Mouse (Mus musculus): ENCODE data around the gene Dmbt1. TPM values are rescaled to one million over a fixed set of nuclear protein-coding genes. Genes with fewer than 3 reads are reported as not detected.
"Not testable (repeated sequence)": the region's sequence is repeated elsewhere in the genome, so short reads cannot be mapped to it uniquely, and the experiment has no call there.

Gene Dmbt1
- polyA plus RNA-seq, 1 experiment from 2014 or later, result not detected

DNA sequence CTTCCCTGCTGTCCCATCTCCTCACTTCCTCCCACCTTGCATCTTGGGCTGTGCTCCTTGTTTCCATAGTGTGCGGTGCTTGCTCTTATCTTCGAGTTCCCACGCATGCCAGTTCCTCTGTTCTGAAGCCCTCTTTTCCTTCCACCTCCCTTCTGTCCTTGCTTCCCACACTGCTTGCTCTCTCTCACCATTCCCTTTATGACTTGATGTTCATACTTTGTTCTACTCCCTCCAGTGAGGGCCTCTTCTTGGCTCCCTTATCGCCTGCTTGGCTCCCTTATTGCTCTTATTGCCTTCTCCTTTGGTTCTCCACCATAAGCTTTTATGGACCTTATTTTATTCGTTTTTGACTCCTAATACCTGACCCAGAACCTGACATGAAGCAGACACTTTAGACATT lies 22.7 kb upstream of the Dmbt1 start:
- Histone ChIP-seq H3K27me3 (ENCODE audit: low read depth, poor library complexity, severe bottlenecking) (no peaks in the 10 kb centered on the region), H3K4me3 (no peak overlapping the region), H3K27ac (replicated peaks) (no peak overlapping the region), H3K4me1 (no peaks in the 10 kb centered on the region), H3K36me3 (no peaks in the 10 kb centered on the region), H3K9me3 (replicated peaks) (peaks cover 27% of the 10 kb centered on the region)
- DNase-seq (ENCODE audit: low spot score), result no peak
- 88% methylated on average over 5 of the region's 5 CpGs for WGBS

DNA sequence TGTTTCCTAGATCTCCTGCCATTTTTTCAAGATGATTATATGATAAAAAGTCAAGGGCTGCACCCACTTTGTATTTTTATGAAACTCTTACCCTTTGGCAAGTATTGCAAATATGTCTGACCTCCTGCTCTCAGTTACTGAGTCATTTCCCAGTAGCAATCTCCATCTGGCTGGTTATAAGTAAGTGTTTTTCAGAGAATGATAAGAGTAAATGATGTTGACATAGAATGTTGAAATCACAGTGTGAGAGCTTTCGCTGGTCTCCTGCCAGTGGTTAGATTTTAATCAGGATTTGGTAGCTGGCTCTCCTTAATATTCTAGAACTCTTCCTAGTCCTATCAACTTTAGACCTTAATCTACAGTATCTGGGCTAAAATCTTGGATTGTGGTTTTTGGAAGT lies 20.0 kb upstream of the Dmbt1 start:
- Histone ChIP-seq H3K27me3 (ENCODE audit: low read depth, poor library complexity, severe bottlenecking) (no peaks in the 10 kb centered on the region), H3K4me1 (no peaks in the 10 kb centered on the region), H3K4me3 (no peak overlapping the region), H3K9me3 (replicated peaks) (peaks cover 11% of the 10 kb centered on the region; the same call in 1 of the 2 replicates), H3K36me3 (no peaks in the 10 kb centered on the region), H3K27ac (replicated peaks) (no peak overlapping the region)
- 82% methylated on average over 1 of the region's 1 CpGs for WGBS
- DNase-seq (ENCODE audit: low spot score), result no peak

DNA sequence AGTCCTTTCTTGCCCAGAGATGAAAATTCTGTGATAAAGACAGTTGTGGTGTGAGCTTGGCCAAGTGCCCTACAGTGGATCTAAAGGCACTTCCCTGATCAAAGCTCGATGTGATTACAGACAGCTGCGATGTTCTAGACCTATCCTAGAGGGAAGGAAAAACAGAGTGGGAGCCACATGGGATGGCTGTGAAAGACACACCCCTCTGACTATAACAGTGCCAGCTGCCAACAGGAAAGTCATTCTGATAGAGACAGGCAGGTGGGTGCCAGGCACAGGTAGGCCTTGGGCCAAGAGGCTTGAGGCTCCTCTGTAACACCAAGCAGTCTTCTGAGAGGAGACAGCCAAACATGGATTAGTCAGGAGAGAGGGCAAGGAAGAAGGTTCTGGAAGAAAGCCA lies 12.7 kb upstream of the Dmbt1 start:
- H3K27me3 ChIP-seq (ENCODE audit: low read depth, poor library complexity, severe bottlenecking), result 0 out of 2 replicates have a peak, but pooled peaks cover 4% of the 10 kb centered on the region
- no peak for DNase-seq (ENCODE audit: low spot score)
- no peaks in the 10 kb centered on the region for H3K36me3 ChIP-seq
- peaks cover 5% of the 10 kb centered on the region; the same call in 1 of the 2 replicates for H3K9me3 ChIP-seq (replicated peaks)
- no peak overlapping the region for H3K4me3 ChIP-seq
- H3K4me1 ChIP-seq, result no peaks in the 10 kb centered on the region
- WGBS, result 96% methylated on average over 2 of the region's 2 CpGs
- no peak overlapping the region for H3K27ac ChIP-seq (replicated peaks)

DNA sequence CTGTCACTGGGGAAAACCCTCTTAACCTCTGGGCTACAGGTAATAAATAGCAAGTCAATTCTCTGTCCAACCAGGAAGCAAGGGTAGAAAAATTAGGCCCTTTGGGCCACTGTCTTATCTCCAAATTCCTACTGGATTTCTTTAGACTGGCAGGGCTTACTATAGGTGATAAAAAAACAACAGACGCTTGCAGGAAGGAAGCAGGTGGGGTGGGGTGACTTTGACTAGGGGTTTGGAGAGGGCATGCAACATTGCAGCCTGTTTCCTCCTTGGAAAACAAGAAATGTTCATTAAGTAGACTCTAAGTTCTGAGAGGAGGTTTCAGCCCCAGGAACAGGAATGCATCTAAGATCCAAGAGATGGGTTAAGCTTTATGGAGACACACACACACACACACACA lies 7.0 kb upstream of the Dmbt1 start:
- Histone ChIP-seq H3K36me3 (no peaks in the 10 kb centered on the region), H3K9me3 (replicated peaks) (no peaks in the 10 kb centered on the region), H3K4me1 (peaks cover 16% of the 10 kb centered on the region), H3K27ac (replicated peaks) (no peak overlapping the region), H3K27me3 (ENCODE audit: low read depth, poor library complexity, severe bottlenecking) (peaks cover 26% of the 10 kb centered on the region; the same call in 1 of the 2 replicates), H3K4me3 (no peak overlapping the region)
- 76% methylated on average over 1 of the region's 1 CpGs for WGBS
- no peak for DNase-seq (ENCODE audit: low spot score)

DNA sequence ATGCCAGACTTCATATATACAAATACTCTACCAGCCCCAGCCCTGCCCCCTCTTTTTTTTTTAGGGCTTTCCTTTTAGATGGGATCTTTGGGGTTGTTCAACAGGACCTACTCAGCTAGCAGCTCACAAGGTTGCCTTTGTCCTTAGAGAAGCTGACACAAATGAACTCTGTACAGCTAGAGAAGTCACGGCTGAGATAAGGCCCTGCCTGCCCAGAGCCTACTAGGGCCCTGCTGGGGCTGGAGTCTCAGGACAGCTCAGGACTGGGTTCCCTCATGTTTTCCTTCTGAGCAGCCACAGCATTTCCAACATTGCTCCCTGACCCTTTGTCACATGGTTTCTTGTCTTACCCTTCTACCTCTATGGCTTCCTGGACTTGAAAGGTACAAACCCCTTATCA lies 4.3 kb upstream of the Dmbt1 start:
- H3K4me1 ChIP-seq, result peaks cover 16% of the 10 kb centered on the region
- DNase-seq (ENCODE audit: low spot score), result no peak
- H3K27ac ChIP-seq (replicated peaks), result no peak overlapping the region
- H3K36me3 ChIP-seq, result no peaks in the 10 kb centered on the region
- no peaks in the 10 kb centered on the region for H3K9me3 ChIP-seq (replicated peaks)
- peaks cover 26% of the 10 kb centered on the region; the same call in 1 of the 2 replicates for H3K27me3 ChIP-seq (ENCODE audit: low read depth, poor library complexity, severe bottlenecking)
- 81% methylated on average over 1 of the region's 1 CpGs for WGBS
- H3K4me3 ChIP-seq, result no peak overlapping the region

DNA sequence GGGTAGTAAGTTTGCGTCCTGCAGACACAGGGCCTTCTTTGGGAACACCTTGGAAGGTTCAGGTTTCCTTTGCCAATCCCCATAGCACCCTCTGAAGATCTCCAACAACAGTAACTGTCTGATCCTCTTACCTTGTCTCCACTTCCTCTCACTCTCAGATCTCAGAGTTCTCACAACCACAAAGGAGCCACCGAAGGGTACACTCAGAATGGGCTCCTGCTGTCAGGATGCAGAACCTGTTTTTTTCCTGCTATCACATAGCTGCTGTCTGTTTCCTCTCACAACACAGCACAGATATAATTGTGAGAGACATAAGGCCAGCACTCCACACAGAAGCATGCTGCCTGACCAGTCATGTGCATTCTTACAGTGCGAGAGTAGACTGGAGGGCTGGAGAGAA lies 4.5 kb downstream of the Dmbt1 start:
- Histone ChIP-seq H3K27ac (replicated peaks) (no peak overlapping the region), H3K27me3 (ENCODE audit: low read depth, poor library complexity, severe bottlenecking) (no peaks in the 10 kb centered on the region), H3K4me3 (no peak overlapping the region), H3K36me3 (no peaks in the 10 kb centered on the region), H3K9me3 (replicated peaks) (no peaks in the 10 kb centered on the region), H3K4me1 (peaks cover 9% of the 10 kb centered on the region)
- 85% methylated on average over 3 of the region's 3 CpGs for WGBS
- DNase-seq (ENCODE audit: low spot score), result no peak

DNA sequence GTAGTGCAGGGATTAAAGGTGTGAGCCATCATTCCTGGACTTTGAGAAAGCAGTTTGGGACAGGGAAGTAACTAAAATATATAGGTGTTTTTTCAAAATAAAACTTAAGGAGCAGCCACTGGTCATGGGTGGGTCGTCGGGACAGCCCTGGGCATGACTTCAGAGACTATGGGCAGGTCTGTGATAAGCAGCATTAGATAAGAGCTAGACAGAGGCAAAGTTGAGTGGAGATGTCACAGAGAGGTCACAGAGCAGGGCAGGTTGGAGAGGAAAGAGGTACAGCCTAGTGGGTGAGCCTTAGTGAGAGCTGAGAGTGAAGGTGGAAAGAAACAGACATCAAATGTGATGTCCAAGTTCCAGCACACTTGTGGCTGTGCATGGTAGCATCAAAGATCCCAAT lies 5.2 kb downstream of the Dmbt1 start:
- H3K36me3 ChIP-seq, result no peaks in the 10 kb centered on the region
- no peaks in the 10 kb centered on the region for H3K27me3 ChIP-seq (ENCODE audit: low read depth, poor library complexity, severe bottlenecking)
- DNase-seq (ENCODE audit: low spot score), result no peak
- H3K9me3 ChIP-seq (replicated peaks), result no peaks in the 10 kb centered on the region
- peaks cover 9% of the 10 kb centered on the region for H3K4me1 ChIP-seq
- no peak overlapping the region for H3K27ac ChIP-seq (replicated peaks)
- no peak overlapping the region for H3K4me3 ChIP-seq
- WGBS, result 92% methylated on average over 2 of the region's 2 CpGs

DNA sequence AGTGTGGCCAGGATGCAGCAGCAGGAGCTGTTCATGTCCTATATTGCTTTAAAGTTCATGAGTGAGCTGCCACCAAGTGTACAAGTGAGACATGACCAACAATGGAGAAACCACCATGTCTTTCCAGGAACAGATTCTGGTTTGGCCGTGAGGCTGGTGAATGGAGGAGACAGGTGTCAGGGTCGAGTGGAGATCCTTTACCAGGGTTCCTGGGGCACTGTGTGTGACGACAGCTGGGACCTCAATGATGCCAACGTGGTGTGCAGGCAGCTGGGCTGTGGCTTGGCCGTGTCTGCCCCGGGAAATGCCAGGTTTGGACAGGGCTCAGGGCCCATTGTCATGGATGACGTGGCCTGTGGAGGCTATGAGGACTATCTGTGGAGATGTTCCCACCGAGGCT lies 8.9 kb downstream of the Dmbt1 start:
- H3K36me3 ChIP-seq; H3K27ac ChIP-seq (replicated peaks); H3K27me3 ChIP-seq (ENCODE audit: low read depth, poor library complexity, severe bottlenecking); H3K9me3 ChIP-seq (replicated peaks); DNase-seq (ENCODE audit: low spot score); H3K4me1 ChIP-seq; H3K4me3 ChIP-seq: not testable (repeated sequence)
- 87% methylated on average over 8 of the region's 8 CpGs for WGBS

DNA sequence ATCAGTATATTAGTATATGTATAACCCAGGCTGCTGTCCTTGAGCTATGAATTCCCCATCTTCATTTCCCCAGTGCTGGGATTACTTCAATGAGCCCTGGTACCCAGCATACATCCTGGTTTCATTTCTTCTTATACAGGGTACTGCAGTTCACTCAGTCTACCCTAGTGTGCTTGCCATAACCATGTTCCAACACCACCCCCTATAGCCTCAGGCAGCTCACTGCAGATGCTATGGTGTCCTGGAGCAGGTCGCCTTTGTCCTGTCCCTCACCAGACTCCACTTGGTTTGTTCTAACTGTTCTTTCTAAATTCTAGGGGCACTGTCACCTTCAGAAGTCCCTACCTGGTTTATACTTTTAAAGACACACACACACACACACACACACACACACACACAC lies 10.8 kb downstream of the Dmbt1 start:
- Histone ChIP-seq H3K9me3 (replicated peaks) (no peaks in the 10 kb centered on the region), H3K27ac (replicated peaks) (no peak overlapping the region), H3K36me3 (no peaks in the 10 kb centered on the region), H3K4me3 (no peak overlapping the region), H3K27me3 (ENCODE audit: low read depth, poor library complexity, severe bottlenecking) (no peaks in the 10 kb centered on the region), H3K4me1 (no peaks in the 10 kb centered on the region)
- 62% methylated on average over 1 of the region's 1 CpGs for WGBS
- no peak for DNase-seq (ENCODE audit: low spot score)

DNA sequence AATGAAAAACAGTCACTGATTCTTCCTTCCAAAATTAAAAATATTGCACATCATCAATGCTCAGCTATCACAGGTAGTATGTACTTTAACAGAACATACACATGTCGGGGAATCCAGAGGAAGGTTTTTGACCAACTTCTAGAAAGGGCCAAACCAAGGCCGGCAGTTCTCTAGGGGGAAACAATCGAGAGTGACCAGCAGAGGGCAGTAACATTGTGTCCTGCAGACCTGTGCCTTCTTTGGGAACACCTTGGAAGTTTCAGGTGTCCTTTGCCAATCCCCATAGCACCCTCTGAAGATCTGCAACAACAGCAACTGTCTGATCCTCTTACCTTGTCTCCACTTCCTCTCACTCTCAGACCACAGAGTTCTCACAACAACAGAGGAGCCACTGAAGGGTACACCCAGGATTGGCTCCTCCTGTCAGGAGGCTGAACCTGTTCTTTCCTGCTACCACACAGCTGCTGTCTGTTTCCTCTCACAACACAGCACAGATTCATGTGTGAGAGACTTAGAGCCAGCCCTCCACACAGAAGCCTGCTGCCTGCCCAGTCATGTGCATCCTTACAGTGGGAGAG lies 13.5 kb downstream of the Dmbt1 start:
- H3K9me3 ChIP-seq (replicated peaks); H3K4me1 ChIP-seq; DNase-seq (ENCODE audit: low spot score); H3K27ac ChIP-seq (replicated peaks); H3K27me3 ChIP-seq (ENCODE audit: low read depth, poor library complexity, severe bottlenecking); H3K4me3 ChIP-seq; H3K36me3 ChIP-seq: not testable (repeated sequence)
- WGBS, result 28% methylated on average over 3 of the region's 3 CpGs

DNA sequence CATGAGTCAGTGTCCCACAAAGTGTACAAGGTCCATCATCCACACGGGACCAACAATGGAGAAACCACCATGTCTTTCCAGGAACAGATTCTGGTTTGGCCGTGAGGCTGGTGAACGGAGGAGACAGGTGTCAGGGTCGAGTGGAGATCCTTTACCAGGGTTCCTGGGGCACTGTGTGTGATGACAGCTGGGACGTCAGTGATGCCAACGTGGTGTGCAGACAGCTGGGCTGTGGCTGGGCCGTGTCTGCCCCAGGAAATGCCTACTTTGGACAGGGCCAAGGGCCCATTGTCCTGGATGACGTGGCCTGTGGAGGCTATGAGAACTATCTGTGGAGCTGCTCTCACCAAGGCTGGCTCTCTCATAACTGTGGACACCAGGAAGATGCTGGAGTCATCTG lies 18.0 kb downstream of the Dmbt1 start:
- not testable (repeated sequence) for H3K4me3 ChIP-seq; H3K27ac ChIP-seq (replicated peaks); H3K27me3 ChIP-seq (ENCODE audit: low read depth, poor library complexity, severe bottlenecking); H3K4me1 ChIP-seq; H3K9me3 ChIP-seq (replicated peaks); H3K36me3 ChIP-seq; DNase-seq (ENCODE audit: low spot score)
- 80% methylated on average over 8 of the region's 8 CpGs for WGBS

DNA sequence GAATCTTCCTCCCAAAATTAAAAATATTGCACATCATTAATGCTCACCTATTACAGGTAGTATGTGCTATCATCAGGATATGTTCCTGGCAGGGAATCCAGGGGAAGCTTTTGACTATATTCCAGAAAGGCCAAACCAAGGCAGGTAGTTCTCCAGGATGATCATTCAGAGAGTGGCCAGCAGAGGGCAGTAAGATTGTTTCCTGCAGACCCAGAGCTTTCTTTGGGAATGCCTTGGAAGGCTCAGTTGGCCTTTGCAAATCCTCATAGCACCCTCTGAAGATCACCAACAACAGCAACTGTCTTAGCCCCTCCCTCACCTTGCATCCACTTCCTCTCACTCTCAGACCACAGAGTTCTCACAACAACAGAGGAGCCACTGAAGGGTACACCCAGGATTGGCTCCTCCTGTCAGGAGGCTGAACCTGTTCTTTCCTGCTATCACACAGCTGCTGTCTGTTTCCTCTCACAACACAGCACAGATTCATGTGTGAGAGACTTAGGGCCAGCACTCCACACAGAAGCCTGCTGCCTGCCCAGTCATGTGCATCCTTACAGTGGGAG lies 23.0 kb downstream of the Dmbt1 start:
- Histone ChIP-seq H3K27me3 (ENCODE audit: low read depth, poor library complexity, severe bottlenecking) (no peaks in the 10 kb centered on the region), H3K9me3 (replicated peaks) (no peaks in the 10 kb centered on the region), H3K4me3 (no peak overlapping the region), H3K36me3 (no peaks in the 10 kb centered on the region), H3K4me1 (no peaks in the 10 kb centered on the region), H3K27ac (replicated peaks) (no peak overlapping the region)
- peak; percentile 20 for DNase-seq (ENCODE audit: low spot score)

DNA sequence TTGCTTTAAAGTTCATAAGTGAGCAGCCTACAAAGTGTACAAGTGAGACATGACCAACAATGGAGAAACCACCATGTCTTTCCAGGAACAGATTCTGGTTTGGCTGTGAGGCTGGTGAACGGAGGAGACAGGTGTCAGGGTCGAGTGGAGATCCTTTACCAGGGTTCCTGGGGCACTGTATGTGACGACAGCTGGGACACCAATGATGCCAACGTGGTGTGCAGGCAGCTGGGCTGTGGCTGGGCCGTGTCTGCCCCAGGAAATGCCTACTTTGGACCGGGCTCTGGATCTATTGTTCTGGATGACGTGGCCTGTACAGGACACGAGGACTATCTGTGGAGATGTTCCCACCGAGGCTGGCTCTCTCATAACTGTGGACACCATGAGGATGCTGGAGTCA lies 26.1 kb downstream of the Dmbt1 start:
- H3K36me3 ChIP-seq; H3K27me3 ChIP-seq (ENCODE audit: low read depth, poor library complexity, severe bottlenecking); H3K4me1 ChIP-seq; DNase-seq (ENCODE audit: low spot score); H3K27ac ChIP-seq (replicated peaks); H3K4me3 ChIP-seq; H3K9me3 ChIP-seq (replicated peaks): not testable (repeated sequence)
- WGBS, result 81% methylated on average over 9 of the region's 9 CpGs

DNA sequence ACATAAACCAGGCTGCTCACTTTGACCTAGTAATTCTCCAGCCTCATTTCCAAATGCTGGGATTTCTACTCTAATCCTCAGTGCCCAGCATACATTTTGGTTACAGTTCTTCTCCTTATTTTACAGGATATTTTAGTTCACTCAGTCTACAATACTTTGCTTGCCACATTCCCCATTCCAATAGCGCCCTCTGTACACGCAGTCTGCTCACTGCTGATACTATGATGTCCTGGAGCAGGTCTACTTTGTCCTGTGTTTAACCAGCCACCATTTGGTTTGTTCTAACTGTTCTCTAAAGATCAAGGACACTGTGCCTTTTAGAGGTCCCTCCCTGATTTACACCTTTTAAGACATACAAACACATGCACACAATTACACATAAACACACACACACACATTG lies 28.0 kb downstream of the Dmbt1 start:
- DNase-seq (ENCODE audit: low spot score), result not testable (repeated sequence)
- 76% methylated on average over 2 of the region's 2 CpGs for WGBS

More for the DNA sequence above, 28.0 kb downstream of the Dmbt1 start:
- H3K27me3 ChIP-seq (ENCODE audit: low read depth, poor library complexity, severe bottlenecking); H3K36me3 ChIP-seq; H3K27ac ChIP-seq (replicated peaks); H3K4me3 ChIP-seq; H3K9me3 ChIP-seq (replicated peaks); H3K4me1 ChIP-seq: not testable (repeated sequence)

All from midbrain, embryonic 10.5 days (tissue).